Mouse (Mus musculus): ENCODE data around the gene Ptch2. TPM values are rescaled to one million over a fixed set of nuclear protein-coding genes. Genes with fewer than 3 reads are reported as not detected.

Ptch2 gene
- total RNA-seq, 1 experiment, result 28.2 TPM

GRCm38 (mm10) chr4:117101218-117101617 lies 5.3 kb downstream of the Ptch2 start:
- Histone ChIP-seq H3K36me3 (ENCODE audit: control insufficient read depth, insufficient read depth, low read length, poor library complexity, severe bottlenecking) (peaks cover 13% of the 10 kb centered on the region), H3K9me3 (ENCODE audit: control insufficient read depth, insufficient read depth, low read depth, low read length) (no peaks in the 10 kb centered on the region), H3K4me3 (ENCODE audit: insufficient read depth in 1 of 2, low read depth in 1 of 2, low read length in 2 of 2, poor library complexity in 1 of 2, severe bottlenecking in 1 of 2) (no peak overlapping the region), H3K4me1 (ENCODE audit: control insufficient read depth in 2 of 2, insufficient read depth in 2 of 2, low read length in 2 of 2, poor library complexity in 1 of 2) (peaks cover 5 to 47% of the 10 kb centered on the region in 2 experiments; a peak in 3 of 4 replicates), H3K27ac (ENCODE audit: insufficient read depth, low read depth, low read length, poor library complexity, severe bottlenecking) (peak overlapping the region; percentile 19; the same call in 1 of the 2 replicates), H3K9ac (ENCODE audit: insufficient read depth, low read depth, low read length, poor library complexity, severe bottlenecking) (no peak overlapping the region)
- TF ChIP-seq MAFK (IDR thresholded peaks at IDR 0.05; ENCODE audit: insufficient read depth, low read depth, low read length) (no peak), ZC3H11A (IDR thresholded peaks at IDR 0.05; ENCODE audit: borderline replicate concordance, low read depth, low read length) (peak; percentile 29; the same call in 1 of the 2 replicates)
- in situ Hi-C loops (cut with MboI; ENCODE audit: low sequenced_read_pairs in 2 of 2, unreplicated experiment in 2 of 2), result no loop called here
- DNase-seq (ENCODE audit: low read depth, low spot score), result peak; percentile 75

- in situ Hi-C loops (cut with MboI; ENCODE audit: low sequenced_read_pairs in 2 of 2, unreplicated experiment in 2 of 2), result no loop called here
- H3K27ac ChIP-seq (ENCODE audit: insufficient read depth, low read depth, low read length, poor library complexity, severe bottlenecking), result no peak overlapping the region
Observed at GRCm38 (mm10) chr4:117104672-117105071, 8.8 kb downstream of the Ptch2 start.

GRCm38 (mm10) chr4:117105127-117105526 lies 9.3 kb downstream of the Ptch2 start:
- no peak for DNase-seq (ENCODE audit: low read depth, low spot score)
- TF ChIP-seq ZC3H11A (IDR thresholded peaks at IDR 0.05; ENCODE audit: borderline replicate concordance, low read depth, low read length) (no peak), ZNF384 (IDR thresholded peaks at IDR 0.05; ENCODE audit: low read depth, low read length) (no peak), HCFC1 (IDR thresholded peaks at IDR 0.05; ENCODE audit: borderline replicate concordance, insufficient read depth, low read length) (no peak), CHD2 (IDR thresholded peaks at IDR 0.05; ENCODE audit: low read depth, low read length) (no peak), MAFK (IDR thresholded peaks at IDR 0.05; ENCODE audit: insufficient read depth, low read depth, low read length) (no peak)
- in situ Hi-C loops (cut with MboI; ENCODE audit: low sequenced_read_pairs in 2 of 2, unreplicated experiment in 2 of 2), result no loop called here
- peak overlapping the region; percentile 18; the same call in 1 of the 2 replicates for H3K9ac ChIP-seq (ENCODE audit: insufficient read depth, low read depth, low read length, poor library complexity, severe bottlenecking)
- H3K9me3 ChIP-seq (ENCODE audit: control insufficient read depth, insufficient read depth, low read depth, low read length), result no peaks in the 10 kb centered on the region
- no peak overlapping the region for H3K27ac ChIP-seq (ENCODE audit: insufficient read depth, low read depth, low read length, poor library complexity, severe bottlenecking)
- no peak overlapping the region for H3K4me3 ChIP-seq (ENCODE audit: insufficient read depth in 1 of 2, low read depth in 1 of 2, low read length in 2 of 2, poor library complexity in 1 of 2, severe bottlenecking in 1 of 2)
- H3K36me3 ChIP-seq (ENCODE audit: control insufficient read depth, insufficient read depth, low read length, poor library complexity, severe bottlenecking), result peaks cover 29% of the 10 kb centered on the region
- H3K4me1 ChIP-seq (ENCODE audit: control insufficient read depth in 2 of 2, insufficient read depth in 2 of 2, low read length in 2 of 2, poor library complexity in 1 of 2), result peaks cover 2 to 53% of the 10 kb centered on the region in 2 experiments; a peak in 2 of 4 replicates

More at GRCm38 (mm10) chr4:117104672-117105071, 8.8 kb downstream of the Ptch2 start:
- peaks cover 2 to 54% of the 10 kb centered on the region in 2 experiments; a peak in 2 of 4 replicates for H3K4me1 ChIP-seq (ENCODE audit: control insufficient read depth in 2 of 2, insufficient read depth in 2 of 2, low read length in 2 of 2, poor library complexity in 1 of 2)
- H3K9me3 ChIP-seq (ENCODE audit: control insufficient read depth, insufficient read depth, low read depth, low read length), result no peaks in the 10 kb centered on the region
- no peak overlapping the region for H3K4me3 ChIP-seq (ENCODE audit: insufficient read depth in 1 of 2, low read depth in 1 of 2, low read length in 2 of 2, poor library complexity in 1 of 2, severe bottlenecking in 1 of 2)
- peak overlapping the region; percentile 4; the same call in 1 of the 2 replicates for H3K9ac ChIP-seq (ENCODE audit: insufficient read depth, low read depth, low read length, poor library complexity, severe bottlenecking)
- no peak for DNase-seq (ENCODE audit: low read depth, low spot score)
- peaks cover 28% of the 10 kb centered on the region for H3K36me3 ChIP-seq (ENCODE audit: control insufficient read depth, insufficient read depth, low read length, poor library complexity, severe bottlenecking)
- no peak for TF ChIP-seq MAFK (IDR thresholded peaks at IDR 0.05; ENCODE audit: insufficient read depth, low read depth, low read length)
- TF ChIP-seq ZC3H11A (IDR thresholded peaks at IDR 0.05; ENCODE audit: borderline replicate concordance, low read depth, low read length), result no peak

- Histone ChIP-seq H3K4me3 (ENCODE audit: insufficient read depth in 1 of 2, low read depth in 1 of 2, low read length in 2 of 2, poor library complexity in 1 of 2, severe bottlenecking in 1 of 2) (no peak overlapping the region), H3K27ac (ENCODE audit: insufficient read depth, low read depth, low read length, poor library complexity, severe bottlenecking) (no peak overlapping the region), H3K9ac (ENCODE audit: insufficient read depth, low read depth, low read length, poor library complexity, severe bottlenecking) (no peak overlapping the region), H3K9me3 (ENCODE audit: control insufficient read depth, insufficient read depth, low read depth, low read length) (no peaks in the 10 kb centered on the region), H3K4me1 (ENCODE audit: control insufficient read depth in 2 of 2, insufficient read depth in 2 of 2, low read length in 2 of 2, poor library complexity in 1 of 2) (peaks cover 0 to 47% of the 10 kb centered on the region in 2 experiments; a peak in 2 of 4 replicates), H3K36me3 (ENCODE audit: control insufficient read depth, insufficient read depth, low read length, poor library complexity, severe bottlenecking) (peaks cover 42% of the 10 kb centered on the region)
- TF ChIP-seq CHD2 (IDR thresholded peaks at IDR 0.05; ENCODE audit: low read depth, low read length), result no peak
- TF ChIP-seq HCFC1 (IDR thresholded peaks at IDR 0.05; ENCODE audit: borderline replicate concordance, insufficient read depth, low read length), result no peak
- no peak for TF ChIP-seq ZNF384 (IDR thresholded peaks at IDR 0.05; ENCODE audit: low read depth, low read length)
- no peak for TF ChIP-seq ZC3H11A (IDR thresholded peaks at IDR 0.05; ENCODE audit: borderline replicate concordance, low read depth, low read length)
- TF ChIP-seq MAFK (IDR thresholded peaks at IDR 0.05; ENCODE audit: insufficient read depth, low read depth, low read length), result no peak
- in situ Hi-C loops (cut with MboI; ENCODE audit: low sequenced_read_pairs in 2 of 2, unreplicated experiment in 2 of 2), result no loop called here
- DNase-seq (ENCODE audit: low read depth, low spot score), result no peak
Observed at GRCm38 (mm10) chr4:117107813-117108523, 12.1 kb downstream of the Ptch2 start.
